Mouse (Mus musculus) lung, postnatal 0 days (tissue): ENCODE data around the gene Cfdp1. TPM values are rescaled to one million over a fixed set of nuclear protein-coding genes. Genes with fewer than 3 reads are reported as not detected.

Experiments
- ATAC-seq: fragments of 200-750 bp; cut with Nextera tagmentation; 2 replicates; pipeline ENCODE4 v1.8.0; 2017; ENCODE audit warnings: moderate library complexity
- DNase-seq: peaks from one replicate; pipeline ENCODE4 v3.0.0-alpha.2; 2016; ENCODE audit warnings: low spot score
- H3K27ac ChIP-seq: fragments of 300-500 bp; sonication (generic); 2 replicates; pipeline ENCODE4 v1.5.1; 2014; ENCODE audit warnings: antibody characterized with exemption, mild to moderate bottlenecking, low read length, mixed read lengths
- H3K27me3 ChIP-seq: fragments of 300-500 bp; sonication (generic); replicated peaks from 2 replicates; pipeline ENCODE4 v1.6.1; 2014; ENCODE audit warnings: low read length, mixed read lengths; ENCODE audit not compliant: insufficient read depth
- H3K36me3 ChIP-seq: fragments of 300-500 bp; sonication (generic); 2 replicates; pipeline ENCODE4 v1.6.1; 2014; ENCODE audit warnings: low read length, mixed read lengths; ENCODE audit not compliant: insufficient read depth
- H3K4me1 ChIP-seq: fragments of 300-500 bp; sonication (generic); 2 replicates; pipeline ENCODE4 v1.6.1; 2014; ENCODE audit warnings: antibody characterized with exemption, low read depth, low read length, mixed read lengths; ENCODE audit not compliant: insufficient read depth
- H3K4me2 ChIP-seq: fragments of 300-500 bp; sonication (generic); replicated peaks from 2 replicates; pipeline ENCODE4 v1.6.1; 2014; ENCODE audit warnings: low read depth, mild to moderate bottlenecking, low read length, moderate library complexity, mixed read lengths
- H3K4me3 ChIP-seq: fragments of 300-500 bp; sonication (generic); 2 replicates; pipeline ENCODE4 v1.5.1; 2014; ENCODE audit warnings: low read depth, low read length
- H3K9ac ChIP-seq: fragments of 300-500 bp; sonication (generic); replicated peaks from 2 replicates; pipeline ENCODE4 v1.6.1; 2014; ENCODE audit warnings: low read depth, mild to moderate bottlenecking
- H3K9me3 ChIP-seq: fragments of 300-500 bp; sonication (generic); 2 replicates; pipeline ENCODE4 v1.6.1; 2016; ENCODE audit warnings: low read length, mixed read lengths
- CTCF ChIP-seq: IDR thresholded peaks from 2 replicates; pipeline ENCODE4 v1.5.1; 2016; ENCODE audit warnings: antibody characterized with exemption, mild to moderate bottlenecking
- EP300 ChIP-seq: IDR thresholded peaks from 2 replicates; pipeline ENCODE4 v1.6.1; 2016; ENCODE audit warnings: antibody characterized with exemption, mild to moderate bottlenecking, control low read depth
- WGBS: fragments of 180-500 bp; shearing (Covaris S2); extraction: QIAGEN DNeasy Blood & Tissue Kit; methylation state at CpG from one replicate; pipeline ENCODE4 v1.1.7; 2014; 5-methylcytosine and 5-hydroxymethylcytosine counted together
- polyA plus RNA-seq: library from polyadenylated mRNA; unstranded; fragments of >200 nt; fragmentation: Nextera tagmentation; extraction: Ambion mirVana; gene quantifications from 2 replicates; pipeline ENCODE4 v1.2.1, GENCODE M21; 2015

Cfdp1 gene
- polyA plus RNA-seq, 1 experiment from 2014 or later, result 93.9 TPM

- whole genome bisulfite sequencing, result 62% methylated on average over 6 of the region's 6 CpGs
- Histone ChIP-seq H3K4me1 (peaks cover 11% of the 10 kb centered on the region; the same call in 1 of the 2 replicates), H3K36me3 (no peaks in the 10 kb centered on the region), H3K9ac (no peak overlapping the region), H3K9me3 (no peaks in the 10 kb centered on the region), H3K27me3 (peaks cover 14% of the 10 kb centered on the region), H3K4me3 (no peak overlapping the region), H3K27ac (peak overlapping the region; percentile 47; the same call in 1 of the 2 replicates), H3K4me2 (0 out of 2 replicates have a peak overlapping the region, but pooled peaks have one; percentile 34)
- DNase-seq (peak; percentile 78), ATAC-seq (peak; percentile 72)
- TF ChIP-seq EP300 (peak; percentile 61; the same call in 1 of the 2 replicates), CTCF (no peak)
Measured at GRCm38 (mm10) chr8:111890911-111891303, 36.8 kb upstream of the Cfdp1 start.

- 0 out of 2 replicates have a peak overlapping the region, but pooled peaks have one; percentile 15 for H3K4me3 ChIP-seq
- no peaks in the 10 kb centered on the region for H3K36me3 ChIP-seq
- no peak for TF ChIP-seq EP300
- no peak for TF ChIP-seq CTCF
- ATAC-seq (peak; percentile 7), DNase-seq (no peak)
- H3K4me1 ChIP-seq, result peaks cover 11% of the 10 kb centered on the region; the same call in 1 of the 2 replicates
- peak overlapping the region; percentile 34 for H3K4me2 ChIP-seq
- peak overlapping the region; percentile 32; the same call in 1 of the 2 replicates for H3K27ac ChIP-seq
- H3K9ac ChIP-seq, result no peak overlapping the region
- 11% methylated on average over 86 of the region's 86 CpGs for WGBS
- no peaks in the 10 kb centered on the region for H3K9me3 ChIP-seq
- H3K27me3 ChIP-seq, result peaks cover 14% of the 10 kb centered on the region
Measured at GRCm38 (mm10) chr8:111889931-111890910, 36.1 kb upstream of the Cfdp1 start.

- no peak overlapping the region for H3K4me2 ChIP-seq
- no peaks in the 10 kb centered on the region for H3K36me3 ChIP-seq
- peak; percentile 13; the same call in 1 of the 2 replicates for ATAC-seq
- peak; percentile 36 for DNase-seq
- 5% methylated on average over 7 of the region's 7 CpGs for WGBS
- TF ChIP-seq EP300, result no peak
- TF ChIP-seq CTCF, result no peak
- peaks cover 11% of the 10 kb centered on the region; the same call in 1 of the 2 replicates for H3K4me1 ChIP-seq
- no peak overlapping the region for H3K27ac ChIP-seq
- H3K9me3 ChIP-seq, result no peaks in the 10 kb centered on the region
- peaks cover 14% of the 10 kb centered on the region for H3K27me3 ChIP-seq
- H3K9ac ChIP-seq, result no peak overlapping the region
- no peak overlapping the region for H3K4me3 ChIP-seq
Measured at GRCm38 (mm10) chr8:111888091-111888650, 34.1 kb upstream of the Cfdp1 start.

- H3K4me1 ChIP-seq, result peaks cover 10% of the 10 kb centered on the region; the same call in 1 of the 2 replicates
- H3K27me3 ChIP-seq, result peaks cover 14% of the 10 kb centered on the region
- no peak overlapping the region for H3K4me3 ChIP-seq
- no peaks in the 10 kb centered on the region for H3K36me3 ChIP-seq
- DNase-seq, result no peak
- H3K9ac ChIP-seq, result no peak overlapping the region
- no peak overlapping the region for H3K4me2 ChIP-seq
- H3K27ac ChIP-seq, result no peak overlapping the region
- WGBS, result 62% methylated on average over 1 of the region's 1 CpGs
- no peaks in the 10 kb centered on the region for H3K9me3 ChIP-seq
- no peak for ATAC-seq
- TF ChIP-seq EP300 (no peak), CTCF (no peak)
Measured at GRCm38 (mm10) chr8:111887479-111887878, 33.4 kb upstream of the Cfdp1 start.

GRCm38 (mm10) chr8:111883615-111884014 lies 29.5 kb upstream of the Cfdp1 start:
- H3K27ac ChIP-seq, result no peak overlapping the region
- no peak overlapping the region for H3K4me2 ChIP-seq
- DNase-seq (peak; percentile 76), ATAC-seq (peak; percentile 81)
- H3K27me3 ChIP-seq, result no peaks in the 10 kb centered on the region
- 51% methylated on average over 4 of the region's 4 CpGs for WGBS
- no peak overlapping the region for H3K4me3 ChIP-seq
- no peak overlapping the region for H3K9ac ChIP-seq
- no peaks in the 10 kb centered on the region for H3K9me3 ChIP-seq
- H3K4me1 ChIP-seq, result no peaks in the 10 kb centered on the region; the same call in 1 of the 2 replicates
- TF ChIP-seq CTCF (0 out of 2 replicates have a peak, but pooled peaks have one; percentile 15), EP300 (peak; percentile 14; the same call in 1 of the 2 replicates)
- H3K36me3 ChIP-seq, result no peaks in the 10 kb centered on the region

- H3K9ac ChIP-seq, result no peak overlapping the region
- no peak overlapping the region for H3K4me2 ChIP-seq
- ATAC-seq (0 out of 2 replicates have a peak, but pooled peaks have one; percentile 32), DNase-seq (peak; percentile 78)
- H3K4me3 ChIP-seq, result no peak overlapping the region
- TF ChIP-seq CTCF, result peak; percentile 93
- TF ChIP-seq EP300, result no peak
- H3K9me3 ChIP-seq, result no peaks in the 10 kb centered on the region
- no peaks in the 10 kb centered on the region for H3K27me3 ChIP-seq
- no peaks in the 10 kb centered on the region for H3K36me3 ChIP-seq
- 2% methylated on average over 2 of the region's 2 CpGs for WGBS
- no peak overlapping the region for H3K27ac ChIP-seq
- no peaks in the 10 kb centered on the region for H3K4me1 ChIP-seq
Measured at GRCm38 (mm10) chr8:111881591-111881990, 27.5 kb upstream of the Cfdp1 start.
